Mouse (Mus musculus) thymus, postnatal 36 days (tissue): Measurements from ENCODE around the gene Wnk2.
"Not testable (repeated sequence)": the region's sequence is repeated elsewhere in the genome, so short reads cannot be mapped to it uniquely, and the experiment has no call there.

Source experiments
- DNase-seq, 2 experiments: peaks; one replicate each; pipeline ENCODE4 v3.0.0; 2022; ENCODE audit warnings: mixed read lengths in 2 of 2

Gene Wnk2

DNA sequence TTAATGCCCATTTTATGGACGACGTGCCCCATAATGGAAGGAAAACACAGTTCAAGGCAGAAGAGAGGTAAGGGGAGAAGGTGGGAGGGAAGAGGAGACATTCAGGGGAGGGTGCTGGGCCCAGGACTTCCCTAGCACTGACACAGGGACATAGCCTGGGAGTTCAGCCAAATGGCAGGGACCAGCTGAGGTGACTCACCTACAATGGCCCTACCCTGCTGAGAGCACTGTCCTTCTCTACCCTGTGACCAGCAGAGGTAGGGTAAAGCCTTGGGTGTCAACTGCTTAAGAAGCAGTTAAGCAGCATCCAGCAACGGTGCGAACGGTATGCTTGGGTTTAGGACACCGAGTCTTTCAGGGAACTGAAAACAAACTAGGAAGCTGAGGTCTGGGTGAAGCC, 58.9 kb downstream of the Wnk2 start:
- DNase-seq: no peak

DNA sequence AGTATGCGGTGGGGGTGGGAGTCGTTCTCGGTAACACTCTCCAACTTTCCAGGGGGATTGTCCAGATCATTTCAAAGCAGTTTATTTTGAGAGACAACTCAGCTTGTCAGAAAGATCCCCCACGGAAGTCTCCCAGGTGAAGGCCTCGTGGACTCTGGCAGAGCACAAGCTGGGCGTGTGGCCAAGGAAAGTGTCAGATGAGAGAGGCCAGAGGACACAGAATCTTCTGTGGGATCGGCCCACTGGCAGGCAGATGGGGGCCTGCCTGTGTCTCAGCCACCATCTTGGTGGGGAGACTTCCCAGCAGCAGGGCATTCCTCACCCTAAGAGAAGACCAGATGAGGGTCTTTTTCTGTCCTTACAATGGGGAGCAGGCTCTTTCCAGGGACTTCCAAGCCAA, 60.4 kb downstream of the Wnk2 start:
- DNase-seq: no peak

DNA sequence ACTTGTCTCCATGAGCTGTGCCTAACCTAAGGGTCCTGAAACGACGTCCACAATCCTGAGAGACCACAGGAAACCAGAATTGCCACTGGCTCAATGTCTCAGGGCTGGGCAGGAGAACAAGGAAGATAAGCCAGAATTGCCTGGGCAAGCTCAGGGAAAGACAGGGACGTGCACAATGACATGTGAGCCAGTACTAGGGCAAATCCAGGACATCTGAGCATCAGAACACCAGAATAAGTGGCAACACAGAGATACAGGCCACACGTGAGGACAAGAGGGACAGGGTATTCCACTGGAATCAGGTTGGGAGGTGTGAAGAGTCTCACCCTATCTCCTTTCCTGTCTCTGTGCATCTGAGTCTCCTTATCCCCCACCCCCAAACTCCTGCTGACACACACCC, 61.4 kb downstream of the Wnk2 start:
- no peak for DNase-seq

DNA sequence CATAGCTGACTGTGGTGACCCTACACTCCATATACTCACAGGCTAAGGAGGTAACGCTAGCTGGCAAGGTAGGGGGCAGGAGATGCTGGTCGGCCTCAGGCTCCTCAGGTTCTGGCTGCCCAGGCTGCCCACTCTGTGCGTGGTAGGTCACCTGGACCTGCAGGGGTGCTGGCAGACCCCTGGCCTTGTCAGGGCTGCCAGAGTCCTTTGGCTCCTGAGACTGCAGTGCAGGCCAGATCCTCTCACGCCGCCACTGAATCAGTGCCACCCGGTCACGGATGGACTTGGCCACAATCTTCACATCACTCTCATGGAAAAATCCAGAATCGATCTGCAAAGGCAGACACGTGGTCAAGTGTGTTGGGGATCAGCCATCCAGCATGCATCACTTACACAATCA, 62.6 kb downstream of the Wnk2 start:
- no peak for DNase-seq

DNA sequence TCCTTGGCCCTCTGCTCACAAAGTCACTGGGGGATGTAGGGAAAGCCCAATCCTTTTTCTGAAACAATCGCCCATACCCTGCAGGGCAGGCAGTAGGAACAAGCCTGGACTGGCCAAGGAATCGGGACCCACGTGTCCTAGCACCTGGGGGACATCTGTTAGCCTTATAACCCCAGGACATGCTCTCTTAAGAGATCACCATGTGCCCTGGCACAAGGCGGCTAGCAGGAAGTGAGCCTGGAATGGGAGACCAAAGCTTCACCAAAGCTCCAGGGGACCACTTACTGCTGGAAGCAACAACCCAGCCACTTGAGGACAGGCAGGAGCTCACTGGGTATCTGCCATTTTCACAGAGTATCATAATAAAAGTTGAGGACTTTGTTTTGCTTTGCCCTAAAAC, 63.0 kb downstream of the Wnk2 start:
- DNase-seq: no peak

DNA sequence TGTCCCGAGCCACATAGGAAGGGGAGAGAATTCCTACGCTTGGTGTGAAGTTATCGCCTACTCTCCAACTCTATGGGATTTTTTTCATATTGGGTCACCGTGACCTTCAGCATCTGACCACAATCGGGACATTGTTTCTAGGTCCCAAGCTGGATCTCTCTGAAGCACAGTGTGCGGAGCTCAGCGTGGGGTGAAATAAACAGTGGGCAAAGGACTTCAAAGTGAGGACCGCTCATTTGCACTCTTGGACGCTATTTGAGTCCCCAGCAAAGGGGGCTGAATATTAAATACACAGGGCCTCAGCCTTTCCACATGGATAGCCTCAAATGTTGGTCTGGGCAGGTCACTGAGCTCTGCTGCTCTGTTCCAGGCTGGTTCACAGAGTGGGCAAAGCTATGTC, 63.9 kb downstream of the Wnk2 start:
- no peak for DNase-seq

DNA sequence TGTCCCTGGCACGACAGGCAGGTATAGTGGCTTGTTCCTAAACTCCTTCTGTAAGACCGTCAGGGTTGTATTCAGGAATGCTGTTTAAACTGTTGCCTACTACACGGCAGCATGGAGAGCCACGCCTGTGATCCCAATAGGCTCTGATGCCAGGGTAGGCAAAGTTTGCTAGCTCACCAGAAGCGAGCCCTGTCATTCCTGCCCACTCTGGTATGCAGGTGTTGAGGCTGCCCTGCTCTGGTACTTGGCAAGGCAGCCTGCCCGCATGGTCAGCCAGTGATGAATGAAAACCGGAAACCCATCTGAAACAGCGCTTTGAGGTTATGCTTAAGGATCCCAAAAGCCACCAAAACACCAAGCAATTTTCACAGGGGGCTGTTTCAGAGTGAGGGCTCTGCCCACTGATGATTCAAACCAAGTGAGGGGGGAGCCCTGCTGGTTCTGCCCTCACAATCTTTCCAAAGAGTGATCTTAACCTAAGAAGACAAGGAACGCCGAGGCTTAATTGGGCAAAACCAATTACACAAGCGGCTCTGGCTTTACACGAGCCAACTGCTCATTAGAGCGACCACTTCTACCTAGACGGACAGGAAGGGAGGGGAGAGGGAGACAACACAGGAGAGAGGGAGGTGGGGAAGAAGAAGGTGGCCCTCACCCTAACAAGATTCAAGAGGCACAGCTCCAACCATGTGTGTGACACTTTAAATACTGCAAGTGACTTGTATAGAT, 65.5 kb downstream of the Wnk2 start:
- no peak for DNase-seq

DNA sequence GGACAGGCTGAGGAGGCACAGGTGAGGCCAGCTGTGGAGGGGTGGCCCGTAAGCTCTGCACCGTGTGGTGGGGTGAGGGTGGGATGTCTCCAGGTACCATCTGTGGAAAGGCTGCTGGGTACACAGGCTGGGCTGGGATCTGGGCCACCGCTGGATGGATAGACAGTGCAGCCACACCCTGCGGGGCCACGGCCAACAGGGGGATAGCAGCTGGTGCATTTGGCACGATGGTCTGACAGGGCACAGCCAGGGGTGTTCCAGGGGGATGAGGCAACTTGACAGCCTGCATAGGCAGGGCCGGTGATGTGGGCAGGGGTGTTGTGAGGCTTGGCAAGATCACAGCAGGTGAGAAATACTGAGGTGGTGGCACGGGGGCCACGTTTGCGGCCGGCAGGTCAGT, 71.6 kb downstream of the Wnk2 start:
- no peak for DNase-seq

DNA sequence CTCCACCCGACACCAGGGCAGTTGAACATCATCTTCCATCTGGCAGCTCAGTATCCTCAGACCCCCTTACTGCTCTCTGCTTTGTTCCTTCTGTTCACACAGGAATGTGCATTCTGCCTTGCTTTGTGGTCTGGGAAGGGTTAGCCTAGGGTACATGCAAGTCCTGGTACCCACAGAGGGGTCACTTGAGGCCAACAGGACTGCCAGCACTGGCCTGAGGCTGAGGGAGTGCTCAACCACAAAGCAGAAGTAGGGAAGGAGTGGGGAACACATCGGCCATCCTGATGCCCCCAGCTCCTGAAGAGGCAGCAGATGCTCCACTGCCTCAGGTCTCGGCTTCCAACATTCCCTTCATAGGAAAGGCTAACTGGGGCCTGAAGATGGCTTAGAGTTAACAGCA, 72.4 kb downstream of the Wnk2 start:
- DNase-seq: no peak

DNA sequence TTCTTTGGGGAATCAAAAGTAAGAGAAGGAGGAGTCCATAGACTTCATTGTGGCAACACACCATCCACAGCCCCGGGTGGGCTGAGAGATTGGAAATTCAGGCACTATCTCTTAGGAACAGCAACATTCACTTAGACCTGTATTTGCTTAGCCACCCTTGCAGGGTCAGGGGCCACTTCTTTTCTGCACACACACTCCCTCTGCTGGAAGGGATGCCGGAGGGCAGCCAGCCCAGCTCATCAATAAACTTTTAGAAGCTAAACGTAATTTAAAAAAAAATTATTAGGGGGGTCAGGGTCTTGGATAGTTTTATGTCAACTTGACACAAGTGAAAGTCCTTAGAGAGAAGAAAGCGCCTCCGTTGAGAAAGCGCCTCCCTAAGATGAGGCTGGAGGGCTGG, 74.5 kb downstream of the Wnk2 start:
- no peak for DNase-seq

DNA sequence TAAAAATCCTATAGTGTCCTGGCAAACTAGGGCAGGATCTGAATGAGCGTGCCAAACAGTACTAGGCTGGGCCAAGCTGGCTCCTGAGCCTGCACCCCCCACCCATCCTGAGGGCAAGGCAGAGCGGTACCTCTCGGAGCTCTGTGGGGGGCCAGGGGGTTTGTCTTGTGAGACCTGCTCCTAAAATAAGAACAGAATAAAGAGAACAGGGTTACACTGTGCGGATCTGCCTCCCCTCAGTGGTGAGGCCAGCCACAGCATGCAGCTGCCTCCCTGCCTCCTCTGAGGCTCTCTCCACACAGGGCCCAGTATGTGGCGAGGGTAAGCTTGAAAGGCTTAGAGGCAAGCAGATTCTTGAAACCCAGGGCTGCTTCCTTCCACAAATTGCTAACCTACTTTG, 76.0 kb downstream of the Wnk2 start:
- no peak for DNase-seq

DNA sequence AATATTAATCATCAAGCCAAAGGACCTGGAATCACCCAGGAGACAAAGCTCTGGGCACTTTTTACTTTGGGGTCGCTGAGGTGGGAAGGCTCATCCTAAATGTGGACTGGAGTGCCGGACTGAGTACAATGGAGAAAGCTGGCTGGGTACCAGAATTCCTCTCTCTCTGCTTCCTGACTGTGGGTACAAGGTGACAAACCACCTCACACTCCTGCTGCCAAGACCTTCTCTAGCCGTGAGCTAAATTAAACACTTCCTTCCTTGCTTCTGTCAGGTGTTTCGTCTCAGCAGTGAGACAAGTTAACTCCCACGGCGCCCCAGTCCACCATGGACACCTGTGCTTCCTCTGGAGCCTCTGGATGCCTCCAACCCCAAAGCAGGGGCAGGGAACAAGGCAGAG, 77.8 kb downstream of the Wnk2 start:
- DNase-seq: no peak

DNA sequence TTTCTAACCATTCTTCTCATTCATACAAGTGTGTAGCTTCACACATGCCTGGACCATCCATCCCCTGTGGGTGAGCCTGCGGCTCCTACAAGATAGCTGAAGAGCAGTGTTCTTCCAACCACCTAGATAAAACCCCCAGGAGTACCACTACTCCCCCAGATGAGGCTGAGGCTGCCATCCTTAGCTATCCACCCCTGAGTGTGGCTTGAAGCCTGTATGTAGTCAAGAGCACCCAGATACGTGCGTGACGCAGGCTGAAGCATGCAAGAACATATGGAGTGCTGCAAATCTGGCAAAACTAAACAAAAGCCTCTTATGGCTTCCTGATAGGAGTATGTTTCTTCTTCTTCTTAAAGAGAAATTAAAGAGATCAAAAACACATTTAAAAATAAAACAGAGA, 78.4 kb downstream of the Wnk2 start:
- no peak for DNase-seq

DNA sequence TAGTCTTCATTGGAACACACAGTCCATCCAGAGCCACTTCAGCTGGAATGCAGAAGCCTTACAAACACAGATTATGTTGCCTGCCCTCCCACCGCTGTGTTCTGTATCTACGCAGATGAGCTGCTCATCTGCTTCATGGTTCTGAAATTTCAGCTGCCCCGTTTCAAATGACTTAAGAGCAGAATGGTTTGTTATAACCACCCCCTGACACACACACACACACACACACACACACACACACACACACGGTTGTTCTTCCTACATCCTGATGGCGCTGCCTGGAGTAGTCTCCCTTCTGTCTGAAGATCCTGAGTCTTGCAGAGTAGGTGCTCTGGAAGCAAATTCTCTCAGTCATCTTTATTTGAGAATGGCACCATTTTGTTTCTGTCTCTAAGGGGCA, 83.6 kb downstream of the Wnk2 start:
- DNase-seq: no peak

DNA sequence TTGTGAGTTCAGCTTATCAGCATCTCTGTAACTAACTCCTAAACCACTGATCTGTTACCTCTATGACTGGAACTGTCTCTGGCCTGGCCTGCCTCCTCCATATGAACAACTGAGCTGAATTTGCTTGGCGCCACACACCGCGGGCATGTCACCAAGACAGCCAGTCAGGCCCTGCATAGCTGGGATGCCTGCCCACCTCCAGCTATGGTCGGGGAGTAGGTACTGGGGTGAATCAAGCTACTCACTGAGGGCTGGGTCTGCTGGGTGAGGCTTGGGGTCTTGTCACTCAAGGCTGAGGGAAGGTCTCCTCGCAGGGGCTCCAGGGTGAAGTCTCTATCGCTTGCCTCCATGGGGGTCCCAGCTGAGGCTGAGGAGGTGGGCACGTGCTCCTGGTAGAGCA, 87.4 kb downstream of the Wnk2 start:
- DNase-seq: no peak

DNA sequence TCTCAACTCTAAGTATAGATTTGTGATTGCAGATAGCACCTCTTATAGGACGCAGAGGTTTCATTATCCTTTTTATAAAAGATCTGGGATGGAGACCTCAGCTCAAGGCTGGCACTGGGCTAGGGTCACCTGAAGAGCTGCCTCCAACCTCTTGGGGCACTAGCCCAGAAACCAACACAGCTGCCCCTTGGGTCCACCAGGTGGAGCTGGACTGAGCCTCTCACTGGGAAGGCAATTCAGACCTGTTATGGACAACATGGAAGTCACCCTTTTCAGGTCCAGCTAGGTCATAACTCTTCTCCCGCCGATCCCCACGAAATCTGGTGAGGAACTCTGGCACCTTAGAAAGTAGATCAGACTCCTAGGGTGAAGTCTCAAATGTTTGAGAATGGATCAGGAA, 89.3 kb downstream of the Wnk2 start:
- no peak for DNase-seq

DNA sequence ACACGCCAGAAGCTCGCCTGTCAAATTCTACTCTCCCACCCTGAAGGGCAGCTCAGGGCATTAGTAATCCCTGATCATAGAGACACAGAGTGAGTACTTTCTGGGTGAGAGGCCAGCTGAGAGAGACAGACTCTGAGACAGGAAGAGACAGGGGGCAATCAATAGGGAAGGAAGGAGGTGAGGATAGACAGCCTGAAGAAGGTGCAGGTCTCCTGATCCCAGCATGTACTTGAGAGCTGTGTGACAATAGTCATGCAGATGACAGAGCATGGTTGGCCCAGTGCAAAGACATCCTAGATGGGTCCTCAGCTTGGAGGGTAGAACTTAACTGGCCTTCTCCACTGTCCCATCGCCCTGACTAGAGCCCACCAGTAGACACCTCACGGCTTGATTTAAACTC, 91.5 kb downstream of the Wnk2 start:
- DNase-seq: no peak

DNA sequence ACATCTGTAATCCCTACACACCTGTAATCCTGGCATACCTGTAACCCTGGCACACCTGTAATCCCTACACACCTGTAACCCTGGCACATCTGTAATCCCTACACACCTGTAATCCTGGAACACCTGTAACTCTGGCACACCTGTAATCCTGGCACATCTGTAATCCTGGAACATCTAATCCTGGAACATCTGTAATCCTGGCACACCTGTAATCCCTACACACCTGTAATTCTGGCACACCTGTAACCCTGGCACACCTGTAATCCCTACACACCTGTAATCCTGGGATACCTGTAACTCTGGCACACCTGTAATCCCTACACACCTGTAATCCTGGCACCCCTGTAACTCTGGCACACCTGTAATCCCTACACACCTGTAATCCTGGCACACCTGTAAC, 93.1 kb downstream of the Wnk2 start:
- DNase-seq: not testable (repeated sequence)

DNA sequence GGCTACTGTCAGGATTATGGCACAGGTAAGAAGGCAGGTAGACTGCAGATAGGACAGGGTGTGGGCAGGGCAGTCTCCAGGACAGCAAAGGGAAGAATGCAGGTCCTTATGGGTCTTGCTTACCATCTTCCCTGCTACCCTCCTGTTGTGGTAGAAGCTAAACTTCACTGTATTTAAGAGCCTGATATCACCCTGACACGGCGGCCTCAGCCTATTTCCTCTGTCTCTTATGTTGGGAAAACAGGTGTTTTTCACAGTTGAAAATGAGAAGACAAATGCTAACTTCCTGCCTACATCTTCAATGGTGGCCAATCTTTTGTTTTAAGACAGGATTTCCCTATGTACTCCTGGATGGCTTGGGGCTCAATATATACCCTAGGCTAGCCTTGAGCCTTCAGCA, 94.5 kb downstream of the Wnk2 start:
- DNase-seq: peak in 1 of 2 experiments; percentile 47

DNA sequence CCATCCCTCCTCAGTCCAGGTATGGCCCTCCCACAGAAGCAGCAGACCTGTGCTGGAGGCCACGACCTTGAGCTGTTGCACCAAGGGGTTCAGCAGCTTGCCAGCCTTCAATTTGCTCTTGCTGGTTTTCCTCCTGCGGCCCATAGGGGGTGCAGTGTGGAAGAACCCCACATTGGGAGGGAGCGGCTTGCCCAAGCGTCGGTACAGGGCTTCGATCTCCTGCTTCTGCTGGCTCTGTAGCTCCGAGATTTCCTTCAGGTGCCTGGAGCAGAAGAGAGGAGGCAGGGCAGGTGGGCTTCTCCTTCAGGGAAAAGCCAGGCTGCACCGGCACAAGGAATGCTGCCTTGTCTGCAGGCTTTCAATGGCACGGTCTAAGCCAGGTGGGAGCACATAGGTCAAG, 95.3 kb downstream of the Wnk2 start:
- peak; percentile 53 to 57 for DNase-seq

DNA sequence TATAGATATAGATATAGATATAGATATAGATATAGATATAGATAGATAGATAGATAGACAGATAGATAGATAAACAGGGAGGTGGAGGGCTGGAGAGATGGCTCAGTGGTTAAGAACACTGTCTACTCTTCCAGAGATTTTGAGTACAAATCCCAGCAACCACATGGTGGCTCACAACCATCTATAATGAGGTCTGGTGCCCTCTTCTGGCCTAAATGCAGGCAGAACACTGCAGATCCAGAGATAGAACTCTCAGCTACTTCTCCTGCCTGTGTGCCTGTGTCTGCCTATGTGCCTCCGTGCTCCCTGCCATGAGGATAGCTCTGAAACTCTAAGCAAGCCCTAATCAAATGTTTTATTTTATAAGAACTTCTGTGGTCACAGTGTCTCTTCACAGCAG, 100.4 kb downstream of the Wnk2 start:
- no peak for DNase-seq

DNA sequence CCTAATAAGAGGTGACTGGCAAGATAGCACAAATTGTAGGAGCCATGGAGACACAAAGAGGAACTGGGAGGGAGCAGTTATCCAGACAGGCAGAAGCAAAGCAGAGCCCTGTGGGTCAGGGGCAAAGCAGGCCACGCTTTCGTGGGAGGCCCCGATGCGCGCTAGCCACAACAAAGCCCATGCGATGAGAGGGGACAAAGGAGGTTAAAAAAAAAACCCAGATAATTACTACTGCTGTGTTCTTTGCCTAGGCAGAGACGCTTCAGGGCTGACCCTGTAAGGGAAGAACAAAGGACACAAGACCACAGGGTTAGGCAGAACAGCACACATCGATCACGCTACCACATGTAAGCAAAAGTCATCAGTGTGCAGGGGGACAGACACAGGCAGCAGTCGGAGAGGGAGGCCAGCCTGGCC, 103.7 kb downstream of the Wnk2 start:
- DNase-seq: no peak

DNA sequence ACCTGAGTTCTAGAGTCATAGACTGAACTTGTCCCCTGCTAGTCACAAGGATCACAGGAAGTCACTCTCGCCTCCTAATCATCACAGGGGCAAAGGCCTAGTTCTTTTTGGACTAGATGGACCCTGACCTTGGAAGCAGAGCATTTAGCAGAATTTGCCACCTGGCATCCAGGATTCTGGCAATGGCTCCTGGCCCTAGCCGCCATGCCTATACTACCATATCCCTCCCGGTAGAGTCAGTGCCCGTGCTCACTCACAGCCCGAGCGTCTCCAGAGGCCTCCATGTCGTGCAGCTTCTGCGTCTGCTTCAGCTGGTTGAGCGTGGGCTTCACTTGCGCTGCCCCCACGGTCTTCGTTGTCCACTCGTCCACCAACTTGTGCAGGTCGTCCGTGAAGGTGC, 105.4 kb downstream of the Wnk2 start:
- DNase-seq: no peak

DNA sequence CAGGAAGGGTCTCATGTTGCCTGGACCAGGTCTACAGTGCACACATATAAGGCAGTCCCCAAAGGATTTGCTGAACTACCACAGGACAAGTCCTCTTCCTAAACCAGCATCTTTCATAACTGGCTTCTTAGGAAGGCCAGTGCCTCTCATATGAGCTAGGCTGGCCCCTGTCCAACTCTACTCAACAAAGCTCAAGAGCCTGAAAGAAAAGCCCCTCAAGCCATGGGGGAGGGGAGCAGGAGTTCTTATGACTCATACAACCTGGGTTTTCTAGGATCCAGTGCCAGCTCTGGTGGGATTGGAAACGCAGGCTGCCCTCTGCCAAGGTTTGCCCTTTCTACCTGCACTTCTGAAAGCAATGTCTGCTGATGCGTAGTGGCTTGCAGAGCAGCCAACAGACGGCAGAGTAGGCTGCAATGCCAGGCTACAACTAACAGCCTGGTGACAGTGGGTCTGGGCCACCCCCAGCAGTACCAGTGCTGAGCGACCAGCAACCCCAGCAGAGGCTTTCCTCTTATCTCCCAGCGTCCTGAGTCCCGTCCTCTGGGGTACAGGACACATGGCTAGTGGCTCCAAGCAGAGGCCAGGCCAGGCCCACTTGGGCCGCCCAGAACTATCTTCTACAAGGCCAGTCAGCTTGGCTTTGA, 110.8 kb downstream of the Wnk2 start:
- no peak for DNase-seq

DNA sequence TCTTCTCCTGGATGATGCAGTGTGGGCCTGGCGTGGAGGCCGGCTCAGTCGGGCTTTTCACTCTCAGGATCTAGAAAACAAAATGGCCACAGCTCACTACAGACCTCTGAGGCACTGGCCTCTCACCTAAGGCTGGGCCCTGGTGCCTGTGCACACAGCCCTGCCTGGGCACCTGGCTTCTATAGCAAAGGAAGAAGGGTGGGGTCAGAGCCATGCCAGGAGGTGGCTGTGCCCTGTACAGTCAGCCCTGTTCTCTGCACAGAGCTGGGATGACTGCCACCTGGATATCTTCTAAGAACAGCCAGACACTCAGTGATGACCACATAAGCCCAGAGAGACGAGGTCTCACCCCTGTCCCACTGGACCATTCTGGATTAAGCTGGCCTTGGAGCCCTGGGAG, 111.4 kb downstream of the Wnk2 start:
- DNase-seq: no peak
